Mouse (Mus musculus): ENCODE data around the gene Lsm4. TPM values are rescaled to one million over a fixed set of nuclear protein-coding genes. Genes with fewer than 3 reads are reported as not detected.

Gene Lsm4
- total and polyA plus RNA-seq, 2 experiments from 2014 or later = 157 to 312 TPM

- ATAC-seq (ENCODE audit: low FRiP score) (no peak), DNase-seq (ENCODE audit: low spot score) (no peak)
- Histone ChIP-seq H3K27ac (ENCODE audit: low read depth, low read length) (no peak overlapping the region), H3K27me3 (ENCODE audit: insufficient read depth, low read length) (no peaks in the 10 kb centered on the region), H3K9me3 (ENCODE audit: low read length) (no peaks in the 10 kb centered on the region), H3K4me3 (ENCODE audit: low read depth, low read length) (no peak overlapping the region), H3K36me3 (ENCODE audit: insufficient read depth, low read length) (peaks cover 17% of the 10 kb centered on the region; the same call in 1 of the 2 replicates), H3K4me1 (ENCODE audit: insufficient read depth, low read length) (peaks cover 8% of the 10 kb centered on the region; the same call in 1 of the 2 replicates), H3K4me2 (ENCODE audit: low read depth, low read length, poor library complexity, severe bottlenecking) (no peak overlapping the region), H3K9ac (replicated peaks; ENCODE audit: low read length, poor library complexity, severe bottlenecking) (no peak overlapping the region)
- 98% methylated on average over 15 of the region's 15 CpGs for WGBS
- no peak for TF ChIP-seq CTCF (IDR thresholded peaks at IDR 0.05)
Observed at GRCm38 (mm10) chr8:70677451-70678080, 4.5 kb downstream of the Lsm4 start.

DNA sequence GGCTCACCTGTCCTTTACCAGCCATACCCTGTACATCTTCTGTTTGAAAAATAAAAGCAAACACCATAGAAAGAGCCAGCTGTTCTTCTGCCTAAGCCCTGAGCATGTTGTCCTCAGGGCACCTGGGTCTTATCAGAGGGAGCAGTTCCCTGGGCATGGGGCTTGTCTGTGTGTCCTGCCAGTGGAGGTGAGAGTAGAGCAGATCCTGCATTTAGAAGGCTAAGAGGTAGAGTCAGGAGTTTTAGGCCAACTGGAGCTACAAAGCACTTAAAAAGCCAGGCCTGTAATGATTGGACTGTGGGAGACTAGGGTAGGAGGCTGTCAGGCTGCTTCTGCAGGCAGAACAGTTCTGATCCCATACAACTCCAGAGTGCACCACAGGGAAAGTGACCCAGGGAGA is 5.6 kb downstream of the Lsm4 start:
- peaks cover 17% of the 10 kb centered on the region; the same call in 1 of the 2 replicates for H3K36me3 ChIP-seq (ENCODE audit: insufficient read depth, low read length)
- no peak overlapping the region for H3K9ac ChIP-seq (replicated peaks; ENCODE audit: low read length, poor library complexity, severe bottlenecking)
- no peak for TF ChIP-seq CTCF (IDR thresholded peaks at IDR 0.05)
- no peaks in the 10 kb centered on the region for H3K9me3 ChIP-seq (ENCODE audit: low read length)
- no peak overlapping the region for H3K4me3 ChIP-seq (ENCODE audit: low read depth, low read length)
- H3K4me1 ChIP-seq (ENCODE audit: insufficient read depth, low read length) = peaks cover 8% of the 10 kb centered on the region; the same call in 1 of the 2 replicates
- H3K4me2 ChIP-seq (ENCODE audit: low read depth, low read length, poor library complexity, severe bottlenecking) = no peak overlapping the region
- no peak overlapping the region for H3K27ac ChIP-seq (ENCODE audit: low read depth, low read length)
- ATAC-seq (ENCODE audit: low FRiP score) = no peak
- DNase-seq (ENCODE audit: low spot score) = no peak
- H3K27me3 ChIP-seq (ENCODE audit: insufficient read depth, low read length) = no peaks in the 10 kb centered on the region

DNA sequence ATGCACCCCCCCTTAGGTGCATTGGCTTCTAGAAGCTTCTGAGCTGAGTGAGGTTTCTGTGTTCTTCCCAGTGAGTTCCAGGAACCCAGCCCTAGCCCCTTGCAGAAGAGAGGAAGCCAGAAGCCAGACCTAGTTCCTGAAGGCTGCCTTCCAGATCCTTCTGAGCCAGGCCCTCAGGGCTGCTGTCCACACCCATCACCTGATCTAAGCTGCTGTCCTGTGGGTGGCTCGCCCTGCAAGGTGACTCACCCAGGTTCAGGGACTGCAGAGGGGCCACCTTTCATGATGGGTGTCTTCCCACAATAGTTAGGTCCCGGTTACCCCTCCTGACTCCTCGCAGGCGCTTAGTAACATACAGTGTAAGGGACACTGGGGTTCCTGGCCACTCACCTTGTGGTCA is 6.4 kb downstream of the Lsm4 start:
- H3K27ac ChIP-seq (ENCODE audit: low read depth, low read length) = no peak overlapping the region
- H3K36me3 ChIP-seq (ENCODE audit: insufficient read depth, low read length) = peaks cover 17% of the 10 kb centered on the region; the same call in 1 of the 2 replicates
- H3K27me3 ChIP-seq (ENCODE audit: insufficient read depth, low read length) = no peaks in the 10 kb centered on the region
- no peak overlapping the region for H3K4me2 ChIP-seq (ENCODE audit: low read depth, low read length, poor library complexity, severe bottlenecking)
- ATAC-seq (ENCODE audit: low FRiP score) = no peak
- WGBS = 98% methylated on average over 4 of the region's 4 CpGs
- no peaks in the 10 kb centered on the region for H3K9me3 ChIP-seq (ENCODE audit: low read length)
- peaks cover 1% of the 10 kb centered on the region; the same call in 1 of the 2 replicates for H3K4me1 ChIP-seq (ENCODE audit: insufficient read depth, low read length)
- no peak overlapping the region for H3K4me3 ChIP-seq (ENCODE audit: low read depth, low read length)
- DNase-seq (ENCODE audit: low spot score) = no peak
- H3K9ac ChIP-seq (replicated peaks; ENCODE audit: low read length, poor library complexity, severe bottlenecking) = no peak overlapping the region
- TF ChIP-seq CTCF (IDR thresholded peaks at IDR 0.05) = no peak

GRCm38 (mm10) chr8:70680039-70680438 is 7.0 kb downstream of the Lsm4 start:
- Histone ChIP-seq H3K27me3 (ENCODE audit: insufficient read depth, low read length) (no peaks in the 10 kb centered on the region), H3K4me3 (ENCODE audit: low read depth, low read length) (no peak overlapping the region), H3K27ac (ENCODE audit: low read depth, low read length) (no peak overlapping the region), H3K9ac (replicated peaks; ENCODE audit: low read length, poor library complexity, severe bottlenecking) (no peak overlapping the region), H3K36me3 (ENCODE audit: insufficient read depth, low read length) (peaks cover 17% of the 10 kb centered on the region; the same call in 1 of the 2 replicates), H3K4me2 (ENCODE audit: low read depth, low read length, poor library complexity, severe bottlenecking) (no peak overlapping the region), H3K4me1 (ENCODE audit: insufficient read depth, low read length) (no peaks in the 10 kb centered on the region; the same call in 1 of the 2 replicates), H3K9me3 (ENCODE audit: low read length) (no peaks in the 10 kb centered on the region)
- DNase-seq (ENCODE audit: low spot score) (no peak), ATAC-seq (ENCODE audit: low FRiP score) (no peak)
- WGBS = 92% methylated on average over 3 of the region's 3 CpGs
- no peak for TF ChIP-seq CTCF (IDR thresholded peaks at IDR 0.05)

DNA sequence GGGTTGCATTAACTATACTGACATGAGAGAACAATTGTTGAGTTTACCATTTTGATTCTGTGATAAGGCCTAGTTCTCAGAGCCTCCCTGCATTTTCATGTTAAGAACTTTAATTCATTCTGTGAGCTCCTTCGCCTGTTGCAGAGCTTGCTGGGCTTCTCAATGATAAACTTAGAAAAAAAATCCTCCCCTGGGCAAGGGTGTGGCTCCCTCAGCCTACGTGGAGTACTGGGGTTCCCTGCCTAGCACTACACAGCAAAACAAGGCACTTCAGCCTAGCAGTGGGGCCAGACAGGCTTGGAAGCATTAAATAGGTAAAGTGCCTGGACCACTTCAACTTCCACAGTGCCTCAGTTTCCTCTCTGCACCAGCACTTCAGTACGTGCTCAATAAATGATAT is 8.4 kb downstream of the Lsm4 start:
- no peaks in the 10 kb centered on the region for H3K9me3 ChIP-seq (ENCODE audit: low read length)
- H3K4me2 ChIP-seq (ENCODE audit: low read depth, low read length, poor library complexity, severe bottlenecking) = no peak overlapping the region
- no peaks in the 10 kb centered on the region; the same call in 1 of the 2 replicates for H3K4me1 ChIP-seq (ENCODE audit: insufficient read depth, low read length)
- ATAC-seq (ENCODE audit: low FRiP score) (no peak), DNase-seq (ENCODE audit: low spot score) (no peak)
- no peak overlapping the region for H3K9ac ChIP-seq (replicated peaks; ENCODE audit: low read length, poor library complexity, severe bottlenecking)
- 66% methylated on average over 3 of the region's 3 CpGs for WGBS
- H3K27ac ChIP-seq (ENCODE audit: low read depth, low read length) = no peak overlapping the region
- no peak overlapping the region for H3K4me3 ChIP-seq (ENCODE audit: low read depth, low read length)
- no peaks in the 10 kb centered on the region for H3K27me3 ChIP-seq (ENCODE audit: insufficient read depth, low read length)
- H3K36me3 ChIP-seq (ENCODE audit: insufficient read depth, low read length) = peaks cover 17% of the 10 kb centered on the region; the same call in 1 of the 2 replicates
- TF ChIP-seq CTCF (IDR thresholded peaks at IDR 0.05) = no peak

DNA sequence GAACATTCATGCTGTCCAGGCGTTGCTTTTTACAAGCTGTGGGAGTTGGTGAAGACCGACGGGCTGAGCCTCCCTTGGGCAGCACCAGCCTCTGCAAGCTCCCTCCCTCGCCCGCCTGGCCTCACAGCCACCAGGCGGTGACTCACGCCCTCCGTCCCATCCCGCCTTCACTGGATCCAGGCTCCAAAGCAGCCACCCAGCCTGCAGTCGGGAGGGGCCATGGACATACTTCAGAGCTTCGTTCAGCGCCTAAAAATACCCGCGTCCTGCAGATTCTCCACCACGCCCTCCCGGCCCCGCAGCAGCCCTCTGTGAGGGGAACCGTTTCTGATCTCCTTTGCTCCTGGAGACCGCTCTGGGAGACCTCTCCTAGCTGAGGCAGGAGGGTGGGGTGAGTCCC is 9.1 kb downstream of the Lsm4 start:
- no peak overlapping the region for H3K27ac ChIP-seq (ENCODE audit: low read depth, low read length)
- no peaks in the 10 kb centered on the region for H3K9me3 ChIP-seq (ENCODE audit: low read length)
- no peak overlapping the region for H3K4me2 ChIP-seq (ENCODE audit: low read depth, low read length, poor library complexity, severe bottlenecking)
- ATAC-seq (ENCODE audit: low FRiP score) (no peak), DNase-seq (ENCODE audit: low spot score) (no peak)
- peaks cover 17% of the 10 kb centered on the region; the same call in 1 of the 2 replicates for H3K36me3 ChIP-seq (ENCODE audit: insufficient read depth, low read length)
- H3K9ac ChIP-seq (replicated peaks; ENCODE audit: low read length, poor library complexity, severe bottlenecking) = peak overlapping the region; percentile 33
- no peak for TF ChIP-seq CTCF (IDR thresholded peaks at IDR 0.05)
- H3K4me1 ChIP-seq (ENCODE audit: insufficient read depth, low read length) = no peaks in the 10 kb centered on the region; the same call in 1 of the 2 replicates
- no peak overlapping the region for H3K4me3 ChIP-seq (ENCODE audit: low read depth, low read length)
- H3K27me3 ChIP-seq (ENCODE audit: insufficient read depth, low read length) = no peaks in the 10 kb centered on the region
- WGBS = 12% methylated on average over 19 of the region's 19 CpGs

Measured in midbrain, postnatal 0 days (tissue).